Mouse (Mus musculus): ENCODE measurements around the gene Gnaz.

GRCm38 (mm10) chr10:75029677-75030076, 62.7 kb downstream of the Gnaz start:
- TF ChIP-seq POLR2A (IDR thresholded peaks at IDR 0.05; ENCODE audit: control insufficient read depth, low read depth, low read length) (no peak), CTCF (IDR thresholded peaks at IDR 0.05; ENCODE audit: control insufficient read depth, insufficient read depth, insufficient replicate concordance, low read depth, low read length) (no peak)

All from testis, adult 2 months (tissue).